Mouse (Mus musculus) frontal cortex, postnatal 36 days (tissue): Measurements from ENCODE around the gene Ablim2.

Experiments used
- DNase-seq, 2 experiments: peaks; one replicate each; pipeline ENCODE4 v3.0.0; 2022; ENCODE audit warnings: low spot score in 2 of 2

Ablim2 gene

GRCm38 (mm10) chr5:35882391-35882790 lies 124.7 kb downstream of the Ablim2 start:
- no peak for DNase-seq

- peak; percentile 46 to 57 for DNase-seq
These were observed 126.6 kb downstream of the Ablim2 start for GRCm38 (mm10) chr5:35884262-35884661.

GRCm38 (mm10) chr5:35884689-35885088 lies 127.0 kb downstream of the Ablim2 start:
- DNase-seq, result no peak

DNA sequence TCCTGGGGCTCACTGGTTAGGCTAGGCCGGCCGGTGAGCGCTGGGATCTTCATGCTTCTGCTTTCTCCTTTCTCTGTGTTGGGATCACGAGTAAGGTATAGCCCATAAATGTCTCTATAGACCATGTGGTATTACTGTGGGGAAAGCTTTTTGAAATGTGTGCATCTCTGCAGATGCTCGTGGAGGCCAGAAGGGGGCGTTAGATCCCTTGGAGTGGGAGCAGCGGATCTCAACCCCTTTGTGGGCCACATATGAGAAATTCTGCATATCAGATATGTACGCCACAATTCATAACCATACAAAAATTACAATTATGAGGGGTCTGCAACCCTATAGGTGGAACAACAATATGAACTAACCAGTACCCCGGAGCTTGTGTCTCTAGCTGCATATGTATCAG lies 131.3 kb downstream of the Ablim2 start:
- no peak for DNase-seq

DNA sequence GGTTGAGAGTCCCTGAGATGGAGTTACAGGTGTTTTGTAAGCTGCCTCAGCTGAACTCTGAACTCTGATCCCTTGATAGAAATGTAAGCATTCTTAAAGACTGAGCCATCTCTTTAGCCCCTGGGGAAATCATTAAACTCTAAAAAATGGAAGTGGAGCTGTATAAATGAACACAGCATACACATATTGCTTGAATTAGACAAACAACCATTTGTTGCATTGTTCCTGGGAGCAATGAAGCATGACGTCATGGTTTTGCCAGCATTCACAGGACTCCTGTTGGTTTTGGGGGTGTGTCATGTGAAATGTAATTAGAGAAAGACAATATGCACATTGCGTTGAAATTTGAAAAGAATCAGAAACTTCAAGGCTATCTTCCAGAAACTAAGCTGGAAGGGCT lies 132.0 kb downstream of the Ablim2 start:
- no peak for DNase-seq

DNA sequence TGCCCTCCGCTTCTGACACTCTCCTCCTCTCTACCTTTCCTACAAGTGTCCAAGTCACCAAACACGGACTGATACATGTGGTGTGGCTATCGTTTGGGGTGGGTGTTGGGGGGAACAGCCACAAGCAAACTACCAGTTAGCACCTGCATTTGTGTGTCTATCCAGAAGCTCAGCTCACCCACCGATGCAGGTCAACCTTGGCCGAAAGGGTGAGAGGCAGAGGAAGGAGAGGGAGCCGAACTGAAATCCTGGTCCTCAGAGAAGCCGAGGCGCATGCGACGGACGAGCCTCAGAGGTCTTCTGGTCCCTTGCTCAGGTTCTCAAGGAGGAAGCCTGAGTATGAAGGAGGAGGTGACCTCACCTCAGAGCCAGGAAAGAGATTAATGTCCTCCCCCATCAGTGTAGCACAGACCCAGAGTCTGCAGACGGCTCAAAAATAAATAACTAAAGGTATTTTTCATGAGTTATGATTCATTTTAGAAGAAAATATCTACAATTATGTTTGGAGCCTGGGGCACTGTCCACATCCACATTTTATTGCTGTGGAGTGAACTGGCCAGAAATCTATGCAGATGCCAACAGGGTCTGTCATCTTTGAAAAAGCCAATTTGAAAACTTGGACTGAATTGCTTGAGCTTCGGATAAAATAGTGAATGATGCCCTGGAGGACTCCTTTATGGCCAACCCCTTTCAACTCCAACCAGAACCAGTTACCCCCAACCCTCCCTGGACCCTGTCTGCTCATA lies 133.5 kb downstream of the Ablim2 start:
- DNase-seq, result no peak

DNA sequence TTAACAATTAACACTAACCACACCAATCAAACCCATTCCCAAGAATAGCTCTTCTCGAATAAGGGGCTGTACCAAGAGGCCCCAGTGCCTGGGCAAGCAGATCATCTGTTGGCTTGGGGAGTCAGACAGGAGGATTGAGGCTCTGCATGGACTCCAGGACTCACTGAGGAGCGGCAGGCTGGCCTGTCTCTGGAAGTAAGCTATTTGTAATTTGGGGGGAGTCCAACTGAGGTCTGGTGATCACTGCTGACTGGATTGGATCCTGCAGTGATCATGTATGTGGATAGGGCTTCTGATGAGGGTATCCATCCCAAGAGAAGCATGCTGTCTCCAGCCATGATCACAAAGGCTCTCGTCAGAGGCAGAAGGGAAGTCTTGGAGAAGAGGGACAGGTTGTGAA lies 134.7 kb downstream of the Ablim2 start:
- no peak for DNase-seq

DNA sequence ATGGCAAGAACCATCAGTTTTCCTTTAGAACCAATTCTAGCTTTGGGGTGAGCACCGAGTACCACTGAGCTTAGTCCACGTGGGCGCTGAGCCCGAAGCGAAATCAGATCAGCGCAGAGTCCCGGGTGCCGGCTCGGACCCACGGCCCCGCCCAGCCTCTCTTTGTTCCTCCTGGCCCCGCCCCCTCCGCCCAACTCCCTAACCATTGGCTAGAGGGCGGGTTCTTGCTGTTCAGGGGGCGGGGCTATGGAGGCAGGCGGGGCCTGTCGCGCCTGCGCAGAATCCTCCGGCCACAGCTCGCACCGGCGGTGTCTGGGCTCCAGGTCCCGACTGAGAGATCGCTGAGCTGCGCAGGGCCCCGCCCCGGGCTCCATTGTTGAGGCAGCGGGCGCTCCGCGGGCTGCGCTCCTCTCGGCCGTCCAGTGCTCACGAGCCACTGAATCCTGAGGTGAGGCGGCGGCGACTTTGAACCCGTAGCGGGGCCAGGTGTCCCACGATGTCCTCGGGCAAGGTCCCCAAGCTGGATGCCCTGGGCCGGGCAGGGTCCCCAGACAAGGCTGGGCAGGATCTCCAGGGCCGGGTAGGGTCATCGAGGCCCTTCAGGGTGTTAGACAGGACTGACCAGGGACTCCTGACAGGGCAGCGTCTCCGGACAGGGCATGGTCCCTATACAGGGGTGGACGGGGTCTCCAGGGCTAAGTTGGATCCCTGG lies 135.6 kb downstream of the Ablim2 start, which contains the start of gene Afap1:
TSS of gene Afap1 (plus strand) at position 227 of the 712 bp plus-strand sequence.
- peak; percentile 96 to 98 for DNase-seq

- peak; percentile 52 to 55 for DNase-seq
These were observed 136.2 kb downstream of the Ablim2 start for GRCm38 (mm10) chr5:35893805-35894260.

GRCm38 (mm10) chr5:35894295-35895047 lies 136.8 kb downstream of the Ablim2 start:
- no peak for DNase-seq

GRCm38 (mm10) chr5:35895926-35896325 lies 138.2 kb downstream of the Ablim2 start:
- DNase-seq, result no peak

GRCm38 (mm10) chr5:35896556-35896955 lies 138.9 kb downstream of the Ablim2 start:
- no peak for DNase-seq

DNA sequence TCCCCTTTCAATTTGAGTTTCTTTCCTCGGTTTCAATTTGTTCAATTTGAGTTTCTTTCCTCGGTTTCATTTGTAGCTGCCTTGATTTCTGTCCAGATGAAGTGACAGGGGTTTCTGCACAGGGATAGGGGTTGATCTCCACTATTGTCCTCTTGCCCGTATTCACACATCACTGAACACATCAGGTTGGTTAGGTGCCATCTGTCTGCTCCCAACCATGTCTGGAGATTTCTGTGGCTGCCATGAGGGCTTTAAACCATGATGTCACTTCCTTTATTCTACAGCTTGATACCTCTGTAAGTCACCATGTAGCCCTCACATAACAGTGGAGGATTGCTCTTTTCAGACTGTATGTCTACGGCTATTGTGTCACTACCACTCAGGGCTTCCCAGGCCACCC lies 139.5 kb downstream of the Ablim2 start:
- DNase-seq, result no peak

DNA sequence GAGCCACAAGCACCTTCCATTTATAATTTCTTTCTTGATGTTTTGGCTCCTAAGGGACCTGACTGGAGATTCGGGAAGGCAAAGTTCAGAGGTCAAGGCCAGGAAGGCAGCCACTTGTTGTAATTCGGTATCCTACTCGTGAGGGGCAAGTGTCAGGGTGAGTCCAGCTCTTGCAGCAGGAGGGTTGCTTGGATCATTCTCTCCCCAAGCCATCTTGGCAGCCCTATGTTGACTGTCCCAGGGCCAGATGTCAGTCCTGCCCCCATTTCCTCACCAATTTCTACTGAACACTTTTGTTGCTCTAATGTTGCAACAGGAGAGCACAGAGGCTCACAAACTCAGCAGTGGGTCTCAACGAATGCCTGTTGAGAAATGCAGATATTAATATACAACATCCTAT lies 140.4 kb downstream of the Ablim2 start:
- no peak for DNase-seq

DNA sequence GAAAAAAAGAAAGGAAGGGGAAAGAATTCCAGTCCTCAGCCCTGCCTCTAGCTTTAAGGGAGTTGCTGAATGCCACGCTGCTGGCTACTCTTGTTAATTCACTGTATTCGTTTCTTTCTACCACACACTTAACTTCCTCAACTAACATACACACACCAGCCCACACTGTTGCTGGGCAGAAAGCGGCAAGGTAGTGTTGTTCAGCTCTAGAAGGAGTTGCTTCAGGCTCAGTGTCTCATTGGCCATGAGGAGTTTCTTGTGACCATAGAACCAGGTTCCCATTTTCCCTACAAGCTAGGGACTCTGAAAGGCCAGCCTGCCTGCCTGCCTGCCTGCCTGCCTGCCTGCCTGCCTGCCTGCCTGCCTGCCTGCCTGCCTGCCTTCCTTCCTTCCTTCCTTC lies 141.3 kb downstream of the Ablim2 start:
- no peak for DNase-seq

- no peak for DNase-seq
These were observed 142.9 kb downstream of the Ablim2 start for GRCm38 (mm10) chr5:35900401-35901225.

DNA sequence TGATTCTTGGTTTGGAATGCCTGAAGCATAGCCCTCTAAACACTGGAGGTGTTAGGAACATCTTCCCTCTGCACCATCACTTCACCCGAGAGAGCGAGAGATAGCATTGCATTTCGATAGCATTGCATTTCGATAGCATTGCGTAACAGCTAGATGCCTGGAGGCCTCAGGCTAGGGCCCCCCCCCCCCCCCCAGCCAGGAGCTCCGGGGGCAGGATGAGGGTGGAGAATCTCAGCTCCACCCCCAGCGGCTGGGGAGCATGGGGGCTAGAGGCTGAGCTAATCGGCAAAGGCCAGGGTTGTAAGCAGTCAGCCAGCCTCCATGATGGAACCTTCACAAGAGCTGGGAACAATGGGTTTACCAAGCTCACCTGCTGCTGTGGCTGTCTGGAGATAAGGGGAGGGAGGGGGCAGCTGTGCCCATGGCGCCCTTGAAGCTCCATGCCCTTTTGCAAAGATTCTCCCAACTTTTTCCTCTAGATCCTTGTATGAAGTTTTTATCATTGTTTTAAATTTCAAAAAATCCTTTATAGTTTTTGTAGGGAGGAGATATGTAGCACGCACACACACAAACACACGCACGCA lies 143.6 kb downstream of the Ablim2 start:
- DNase-seq, result no peak

GRCm38 (mm10) chr5:35903456-35903855 lies 145.8 kb downstream of the Ablim2 start:
- DNase-seq, result no peak

- DNase-seq, result no peak
These were observed 147.6 kb downstream of the Ablim2 start for GRCm38 (mm10) chr5:35905283-35905682.

DNA sequence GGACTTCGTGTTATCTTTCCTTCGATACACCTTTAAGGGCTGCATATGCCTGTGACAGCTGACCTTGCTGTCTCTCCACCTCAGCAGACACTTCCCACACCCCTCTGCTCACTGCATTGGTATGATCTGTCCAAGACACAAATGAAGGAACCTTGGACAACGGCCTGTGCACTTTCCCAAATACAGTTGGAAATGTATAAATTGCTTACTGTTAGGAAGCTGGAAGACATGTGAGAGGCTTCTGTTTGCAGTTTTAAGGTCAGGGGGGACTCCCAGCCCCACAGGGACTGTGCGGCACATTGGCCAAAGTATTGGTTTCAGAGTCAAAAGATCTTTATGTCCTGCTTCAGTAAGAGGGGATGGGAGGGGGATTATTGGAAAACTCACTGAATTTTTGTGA lies 149.4 kb downstream of the Ablim2 start:
- no peak for DNase-seq
